Mouse (Mus musculus): Measurements from ENCODE around the gene Fam3c.

GRCm38 (mm10) chr6:22348130-22348529 is 7.9 kb downstream of the Fam3c start:
- TF ChIP-seq POLR2A (IDR thresholded peaks at IDR 0.05; ENCODE audit: insufficient read depth, low read length) = no peak
- no peak for TF ChIP-seq CTCF (IDR thresholded peaks at IDR 0.05; ENCODE audit: low read depth, low read length)
